Mouse (Mus musculus) cerebellum, adult 2 months (tissue): ENCODE data around the gene Cblb.

ENCODE experiments used
- CTCF ChIP-seq: fragments of 200-500 bp; IDR thresholded peaks from 2 replicates; pipeline ENCODE4 v1.5.1; 2011; ENCODE audit warnings: low read depth, mild to moderate bottlenecking, control low read depth, low read length, moderate library complexity, borderline replicate concordance; ENCODE audit not compliant: insufficient read depth
- POLR2A ChIP-seq: fragments of 200-500 bp; IDR thresholded peaks from 2 replicates; pipeline ENCODE4 v1.6.1; 2011; ENCODE audit warnings: low read length, control low read depth, borderline replicate concordance; ENCODE audit not compliant: insufficient read depth

- no peak for TF ChIP-seq CTCF
- no peak for TF ChIP-seq POLR2A
Measured at GRCm38 (mm10) chr16:52071766-52072209, 40.8 kb downstream of the Cblb start.
